Mouse (Mus musculus): ENCODE results near the gene Uchl1. TPM values are rescaled to one million over a fixed set of nuclear protein-coding genes. Genes with fewer than 3 reads are reported as not detected.
A peak's percentile ranks its signal among the peaks of the same experiment; 100 is the strongest.

Uchl1 gene
- total and polyA plus RNA-seq, 3 experiments: 7.2 to 20.8 (median 10.3) TPM

GRCm38 (mm10) chr5:66654220-66654619 is 21.7 kb upstream of the Uchl1 start:
- TF ChIP-seq EP300 (IDR thresholded peaks at IDR 0.05; ENCODE audit: insufficient read depth, low read depth, low read length): no peak
- no peak for TF ChIP-seq POLR2A (IDR thresholded peaks at IDR 0.05; ENCODE audit: insufficient read depth, low read depth, low read length)
- TF ChIP-seq CTCF (IDR thresholded peaks at IDR 0.05): no peak
- Histone ChIP-seq H3K9ac (ENCODE audit: low read depth, low read length) (no peak overlapping the region), H3K27me3 (ENCODE audit: control insufficient read depth, insufficient read depth, low read length) (no peaks in the 10 kb centered on the region), H3K4me3 (no peak overlapping the region), H3K27ac (no peak overlapping the region), H3K4me1 (ENCODE audit: control insufficient read depth, insufficient read depth, low read length) (peaks cover 3% of the 10 kb centered on the region), H3K79me2 (replicated peaks; ENCODE audit: control insufficient read depth, insufficient read depth, low read length) (no peaks in the 10 kb centered on the region), H3K36me3 (ENCODE audit: control insufficient read depth, insufficient read depth, low read length) (no peaks in the 10 kb centered on the region)
- WGBS: 19% methylated on average over 5 of the region's 5 CpGs
- DNase-seq: peak; percentile 30 to 32
- intact Hi-C loops (cut with DNase I): no loop called here

- H3K9ac ChIP-seq (ENCODE audit: low read depth, low read length): no peak overlapping the region
- no peak for TF ChIP-seq POLR2A (IDR thresholded peaks at IDR 0.05; ENCODE audit: insufficient read depth, low read depth, low read length)
- no peak for TF ChIP-seq CTCF (IDR thresholded peaks at IDR 0.05)
- TF ChIP-seq EP300 (IDR thresholded peaks at IDR 0.05; ENCODE audit: insufficient read depth, low read depth, low read length): no peak
- peak overlapping the region; percentile 49 for H3K4me3 ChIP-seq
- no peaks in the 10 kb centered on the region for H3K36me3 ChIP-seq (ENCODE audit: control insufficient read depth, insufficient read depth, low read length)
- H3K27ac ChIP-seq: no peak overlapping the region
- H3K79me2 ChIP-seq (replicated peaks; ENCODE audit: control insufficient read depth, insufficient read depth, low read length): no peaks in the 10 kb centered on the region
- H3K4me1 ChIP-seq (ENCODE audit: control insufficient read depth, insufficient read depth, low read length): peaks cover 2% of the 10 kb centered on the region
- 6% methylated on average over 18 of the region's 18 CpGs for WGBS
- peaks cover 2% of the 10 kb centered on the region; the same call in 1 of the 2 replicates for H3K27me3 ChIP-seq (ENCODE audit: control insufficient read depth, insufficient read depth, low read length)
- DNase-seq: no peak
- intact Hi-C loops (cut with DNase I): no loop called here
Observed at GRCm38 (mm10) chr5:66675189-66675890, 551 bp upstream of the Uchl1 start.

DNA sequence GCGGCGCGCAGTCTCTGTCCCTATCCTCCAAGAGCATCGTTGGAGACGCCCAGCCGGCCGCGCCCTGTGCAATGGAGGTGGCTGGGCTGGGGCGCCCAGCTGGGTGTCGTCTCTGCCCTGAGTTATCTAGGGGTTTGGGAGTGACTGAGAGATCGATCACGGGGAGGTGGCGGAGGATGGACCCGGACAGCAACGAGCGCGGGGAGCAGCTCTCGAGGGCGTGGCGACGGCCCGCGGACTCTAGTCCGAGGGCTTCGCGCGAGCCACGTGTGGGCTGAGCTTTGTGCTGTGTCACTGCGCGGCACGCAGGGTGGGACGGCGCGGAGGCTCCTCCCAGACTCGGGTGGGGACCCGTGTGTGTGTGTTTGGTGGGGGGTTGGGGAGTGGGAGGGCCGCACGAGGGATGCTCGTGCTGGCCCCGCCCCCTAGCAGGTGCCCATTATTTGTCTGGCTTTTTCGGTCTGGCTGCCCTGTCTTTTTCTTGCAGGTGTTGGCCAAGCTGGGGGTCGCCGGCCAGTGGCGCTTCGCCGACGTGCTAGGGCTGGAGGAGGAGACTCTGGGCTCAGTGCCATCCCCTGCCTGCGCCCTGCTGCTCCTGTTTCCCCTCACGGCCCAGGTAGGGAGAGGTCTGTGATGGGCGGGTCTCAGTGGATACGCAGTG is 696 bp downstream of the Uchl1 start:
- WGBS: under 1% methylated on average over 51 of the region's 51 CpGs
- H3K27me3 ChIP-seq (ENCODE audit: control insufficient read depth, insufficient read depth, low read length): peaks cover 2% of the 10 kb centered on the region; the same call in 1 of the 2 replicates
- peak overlapping the region; percentile 31 for H3K9ac ChIP-seq (ENCODE audit: low read depth, low read length)
- peak overlapping the region; percentile 49 for H3K4me3 ChIP-seq
- intact Hi-C loops (cut with DNase I): no loop called here
- no peak overlapping the region for H3K27ac ChIP-seq
- H3K79me2 ChIP-seq (replicated peaks; ENCODE audit: control insufficient read depth, insufficient read depth, low read length): no peaks in the 10 kb centered on the region
- DNase-seq: peak; percentile 25 to 39
- H3K4me1 ChIP-seq (ENCODE audit: control insufficient read depth, insufficient read depth, low read length): peaks cover 2% of the 10 kb centered on the region
- H3K36me3 ChIP-seq (ENCODE audit: control insufficient read depth, insufficient read depth, low read length): no peaks in the 10 kb centered on the region
- TF ChIP-seq CTCF (IDR thresholded peaks at IDR 0.05) (no peak), POLR2A (IDR thresholded peaks at IDR 0.05; ENCODE audit: insufficient read depth, low read depth, low read length) (no peak), EP300 (IDR thresholded peaks at IDR 0.05; ENCODE audit: insufficient read depth, low read depth, low read length) (no peak)

DNA sequence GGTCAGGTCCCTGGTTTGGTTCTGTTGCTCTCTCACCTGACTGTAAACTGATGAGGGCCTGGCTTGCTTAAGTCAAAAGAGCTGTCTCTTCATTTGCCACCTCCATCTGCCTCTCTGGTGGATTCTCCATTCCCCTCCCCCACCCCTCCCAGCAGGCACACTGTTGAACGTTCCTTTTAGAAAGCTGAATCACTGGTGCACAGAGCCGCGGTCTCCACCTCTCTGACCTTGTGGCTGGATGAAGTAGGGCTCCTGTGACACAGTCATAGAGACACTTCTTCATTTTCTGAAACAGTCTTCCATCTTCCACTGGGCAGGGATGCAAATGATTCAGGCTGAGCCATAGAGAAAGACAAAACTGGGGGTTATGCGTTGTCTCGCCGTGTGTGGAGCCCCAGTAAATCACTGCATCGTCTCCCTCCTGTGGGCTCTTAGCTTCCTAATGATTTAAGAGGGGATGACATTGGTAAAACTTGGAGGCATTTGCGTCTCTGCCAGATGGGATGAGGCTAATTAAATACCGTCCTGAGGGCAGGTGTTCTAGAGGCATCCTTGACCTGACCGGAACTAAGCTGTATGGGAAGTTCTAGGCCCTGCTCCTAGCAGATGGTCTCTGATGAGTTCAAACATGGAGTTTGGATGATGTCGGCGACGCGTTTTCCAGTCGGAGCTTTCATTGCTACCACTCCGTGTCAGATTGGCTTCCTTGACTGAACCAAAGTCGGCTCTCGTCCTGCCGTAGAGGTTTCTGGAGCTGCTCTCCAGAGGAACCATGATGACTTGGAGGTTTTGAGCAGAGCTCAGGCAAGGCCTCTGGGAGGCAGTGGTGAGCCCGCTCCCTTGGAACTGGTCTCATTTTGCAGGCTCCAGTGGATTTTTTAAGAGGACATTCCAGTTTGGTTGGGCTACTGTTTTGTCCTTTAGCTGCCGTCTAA is 1.8 kb downstream of the Uchl1 start:
- peaks cover 2% of the 10 kb centered on the region for H3K4me1 ChIP-seq (ENCODE audit: control insufficient read depth, insufficient read depth, low read length)
- no peak for DNase-seq
- H3K27ac ChIP-seq: no peak overlapping the region
- H3K27me3 ChIP-seq (ENCODE audit: control insufficient read depth, insufficient read depth, low read length): peaks cover 2% of the 10 kb centered on the region; the same call in 1 of the 2 replicates
- H3K4me3 ChIP-seq: no peak overlapping the region
- H3K36me3 ChIP-seq (ENCODE audit: control insufficient read depth, insufficient read depth, low read length): no peaks in the 10 kb centered on the region
- no peaks in the 10 kb centered on the region for H3K79me2 ChIP-seq (replicated peaks; ENCODE audit: control insufficient read depth, insufficient read depth, low read length)
- 86% methylated on average over 21 of the region's 21 CpGs for WGBS
- no peak overlapping the region for H3K9ac ChIP-seq (ENCODE audit: low read depth, low read length)
- intact Hi-C loops (cut with DNase I): no loop called here
- no peak for TF ChIP-seq POLR2A (IDR thresholded peaks at IDR 0.05; ENCODE audit: insufficient read depth, low read depth, low read length)
- TF ChIP-seq CTCF (IDR thresholded peaks at IDR 0.05): peak; percentile 27

GRCm38 (mm10) chr5:66679222-66679621 is 3.3 kb downstream of the Uchl1 start:
- WGBS: 57% methylated on average over 10 of the region's 10 CpGs
- Histone ChIP-seq H3K4me3 (no peak overlapping the region), H3K36me3 (ENCODE audit: control insufficient read depth, insufficient read depth, low read length) (no peaks in the 10 kb centered on the region), H3K79me2 (replicated peaks; ENCODE audit: control insufficient read depth, insufficient read depth, low read length) (no peaks in the 10 kb centered on the region), H3K27me3 (ENCODE audit: control insufficient read depth, insufficient read depth, low read length) (peaks cover 2% of the 10 kb centered on the region; the same call in 1 of the 2 replicates), H3K9ac (ENCODE audit: low read depth, low read length) (no peak overlapping the region), H3K27ac (no peak overlapping the region), H3K4me1 (ENCODE audit: control insufficient read depth, insufficient read depth, low read length) (peaks cover 2% of the 10 kb centered on the region)
- DNase-seq: peak in 1 of 2 experiments; percentile 23
- no peak for TF ChIP-seq POLR2A (IDR thresholded peaks at IDR 0.05; ENCODE audit: insufficient read depth, low read depth, low read length)
- TF ChIP-seq CTCF (IDR thresholded peaks at IDR 0.05): no peak
- no peak for TF ChIP-seq EP300 (IDR thresholded peaks at IDR 0.05; ENCODE audit: insufficient read depth, low read depth, low read length)
- intact Hi-C loops (cut with DNase I): no loop called here
